Mouse (Mus musculus): Measurements from ENCODE around the gene Ifitm2.

DNA sequence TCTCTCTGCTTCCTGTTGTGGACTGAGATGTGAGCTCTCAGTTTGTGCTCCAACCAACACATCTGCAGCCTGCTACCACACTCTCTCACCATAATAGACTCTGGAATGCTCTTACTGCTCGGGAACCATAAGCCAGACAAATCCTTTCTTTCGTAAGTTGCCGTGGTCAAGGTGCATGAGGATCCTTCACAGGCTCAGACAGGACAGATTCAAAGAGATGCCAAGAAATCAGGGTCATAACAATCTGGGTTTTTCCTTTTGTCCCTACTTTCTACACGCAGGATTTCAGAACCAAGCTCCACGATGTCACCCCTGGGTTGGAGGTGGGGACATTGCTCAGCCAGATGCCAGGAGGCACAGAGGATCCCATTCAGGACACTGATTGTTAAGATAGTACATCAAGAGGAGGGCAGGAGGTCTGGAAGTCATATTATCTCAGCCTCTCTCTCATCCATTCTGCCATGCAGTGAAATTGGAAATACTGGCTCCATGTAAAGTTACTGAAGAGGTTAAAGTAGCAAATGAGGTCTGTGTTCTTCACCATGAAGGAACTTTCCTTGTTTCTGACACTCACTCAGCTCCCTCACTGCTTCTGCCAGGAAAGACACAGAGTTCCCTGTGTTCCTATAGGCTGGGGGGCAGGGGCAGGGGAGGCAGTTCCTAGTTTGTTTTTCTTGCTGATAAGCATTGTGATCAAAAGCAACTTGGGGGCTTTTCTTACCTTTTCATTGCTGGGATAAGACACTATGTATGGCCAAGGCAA is 47.6 kb upstream of the Ifitm2 start:
- TF ChIP-seq HCFC1 (IDR thresholded peaks at IDR 0.05; ENCODE audit: borderline replicate concordance, insufficient read depth, low read length) (no peak), ZC3H11A (IDR thresholded peaks at IDR 0.05; ENCODE audit: borderline replicate concordance, low read depth, low read length) (no peak)
